Mouse (Mus musculus): ENCODE measurements around the gene Rsad2. TPM values are rescaled to one million over a fixed set of nuclear protein-coding genes. Genes with fewer than 3 reads are reported as not detected.

The Rsad2 gene
- polyA plus RNA-seq, 1 experiment from 2014 or later: 11.5 TPM

GRCm38 (mm10) chr12:26403372-26404125 is 52.7 kb downstream of the Rsad2 start:
- peaks cover 23% of the 10 kb centered on the region for H3K4me1 ChIP-seq (ENCODE audit: insufficient read depth, low read depth, low read length)
- no peaks in the 10 kb centered on the region for H3K27me3 ChIP-seq (replicated peaks; ENCODE audit: insufficient read depth, low read length)
- no peak overlapping the region for H3K9ac ChIP-seq (replicated peaks; ENCODE audit: low read depth)
- H3K36me3 ChIP-seq (ENCODE audit: insufficient read depth, low read length): 0 out of 2 replicates have a peak, but pooled peaks cover 5% of the 10 kb centered on the region
- no peaks in the 10 kb centered on the region for H3K9me3 ChIP-seq (ENCODE audit: low read length)
- H3K4me2 ChIP-seq (replicated peaks; ENCODE audit: low read depth, low read length): no peak overlapping the region
- TF ChIP-seq CTCF (IDR thresholded peaks at IDR 0.05) (no peak), EP300 (IDR thresholded peaks at IDR 0.05) (0 out of 2 replicates have a peak, but pooled peaks have one; percentile 15)
- peak overlapping the region; percentile 20; the same call in 1 of the 2 replicates for H3K27ac ChIP-seq (ENCODE audit: low read length)
- WGBS: 51% methylated on average over 16 of the region's 16 CpGs
- ATAC-seq: no peak
- no peak for DNase-seq (ENCODE audit: low spot score)
- H3K4me3 ChIP-seq (ENCODE audit: low read depth, low read length): no peak overlapping the region

- Histone ChIP-seq H3K9ac (replicated peaks; ENCODE audit: low read depth) (no peak overlapping the region), H3K4me2 (replicated peaks; ENCODE audit: low read depth, low read length) (no peak overlapping the region), H3K4me1 (ENCODE audit: insufficient read depth, low read depth, low read length) (peaks cover 23% of the 10 kb centered on the region), H3K27ac (ENCODE audit: low read length) (peak overlapping the region; percentile 9; the same call in 1 of the 2 replicates), H3K4me3 (ENCODE audit: low read depth, low read length) (no peak overlapping the region), H3K9me3 (ENCODE audit: low read length) (no peaks in the 10 kb centered on the region), H3K27me3 (replicated peaks; ENCODE audit: insufficient read depth, low read length) (no peaks in the 10 kb centered on the region), H3K36me3 (ENCODE audit: insufficient read depth, low read length) (no peaks in the 10 kb centered on the region)
- DNase-seq (ENCODE audit: low spot score): peak; percentile 68
- TF ChIP-seq CTCF (IDR thresholded peaks at IDR 0.05) (no peak), EP300 (IDR thresholded peaks at IDR 0.05) (peak; percentile 84)
- peak; percentile 40; the same call in 1 of the 2 replicates for ATAC-seq
- 35% methylated on average over 10 of the region's 10 CpGs for WGBS
These were observed 54.4 kb downstream of the Rsad2 start for GRCm38 (mm10) chr12:26401696-26402470.

DNA sequence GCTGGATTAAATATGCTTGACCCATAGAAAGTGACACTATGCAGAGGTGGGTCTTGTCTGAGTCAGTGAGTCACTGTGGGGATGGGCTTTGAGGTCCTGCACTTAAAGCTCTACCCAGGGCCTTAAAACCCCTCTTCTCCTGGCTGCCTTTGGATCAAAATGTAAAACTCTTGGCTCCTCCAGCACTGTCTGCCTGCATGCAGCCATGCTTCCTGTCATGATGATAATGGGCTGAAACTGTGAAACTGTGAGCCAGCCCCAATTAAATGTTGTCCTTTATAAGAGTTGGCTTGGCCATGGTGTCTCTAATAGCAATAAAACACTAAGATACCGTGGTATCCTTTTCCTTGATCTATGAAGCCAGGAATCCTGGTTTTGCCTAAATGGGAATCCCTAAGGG is 55.0 kb downstream of the Rsad2 start:
- peaks cover 23% of the 10 kb centered on the region for H3K4me1 ChIP-seq (ENCODE audit: insufficient read depth, low read depth, low read length)
- H3K27ac ChIP-seq (ENCODE audit: low read length): peak overlapping the region; percentile 9; the same call in 1 of the 2 replicates
- no peak for ATAC-seq
- 57% methylated on average over 1 of the region's 1 CpGs for WGBS
- no peak overlapping the region for H3K9ac ChIP-seq (replicated peaks; ENCODE audit: low read depth)
- H3K9me3 ChIP-seq (ENCODE audit: low read length): no peaks in the 10 kb centered on the region
- H3K36me3 ChIP-seq (ENCODE audit: insufficient read depth, low read length): no peaks in the 10 kb centered on the region
- H3K4me3 ChIP-seq (ENCODE audit: low read depth, low read length): no peak overlapping the region
- TF ChIP-seq EP300 (IDR thresholded peaks at IDR 0.05) (no peak), CTCF (IDR thresholded peaks at IDR 0.05) (no peak)
- no peak overlapping the region for H3K4me2 ChIP-seq (replicated peaks; ENCODE audit: low read depth, low read length)
- no peak for DNase-seq (ENCODE audit: low spot score)
- no peaks in the 10 kb centered on the region for H3K27me3 ChIP-seq (replicated peaks; ENCODE audit: insufficient read depth, low read length)

DNA sequence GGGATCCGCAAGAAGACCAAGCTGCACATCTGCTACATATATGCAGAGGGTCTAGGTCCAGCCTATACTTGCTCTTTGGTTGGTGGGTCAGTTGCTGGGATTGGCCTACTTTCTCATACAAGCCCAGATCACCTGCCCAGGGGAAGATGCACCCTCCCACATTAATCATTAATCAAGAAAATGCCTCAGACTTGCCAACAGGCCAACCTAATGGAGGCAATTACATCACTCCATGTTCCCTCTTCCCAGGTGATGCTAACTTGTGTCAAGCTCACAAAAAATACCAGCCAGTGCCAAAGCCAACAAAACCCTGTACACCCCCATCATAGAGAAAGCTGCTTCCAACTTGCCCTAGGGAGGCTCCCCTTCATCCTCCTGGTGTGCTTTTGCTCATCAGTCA is 55.5 kb downstream of the Rsad2 start:
- no peak for ATAC-seq
- 100% methylated on average over 1 of the region's 1 CpGs for WGBS
- Histone ChIP-seq H3K36me3 (ENCODE audit: insufficient read depth, low read length) (no peaks in the 10 kb centered on the region), H3K9me3 (ENCODE audit: low read length) (no peaks in the 10 kb centered on the region), H3K4me3 (ENCODE audit: low read depth, low read length) (no peak overlapping the region), H3K4me1 (ENCODE audit: insufficient read depth, low read depth, low read length) (peaks cover 18% of the 10 kb centered on the region), H3K27me3 (replicated peaks; ENCODE audit: insufficient read depth, low read length) (no peaks in the 10 kb centered on the region), H3K9ac (replicated peaks; ENCODE audit: low read depth) (no peak overlapping the region), H3K27ac (ENCODE audit: low read length) (peak overlapping the region; percentile 4; the same call in 1 of the 2 replicates), H3K4me2 (replicated peaks; ENCODE audit: low read depth, low read length) (no peak overlapping the region)
- DNase-seq (ENCODE audit: low spot score): no peak
- no peak for TF ChIP-seq CTCF (IDR thresholded peaks at IDR 0.05)
- no peak for TF ChIP-seq EP300 (IDR thresholded peaks at IDR 0.05)

GRCm38 (mm10) chr12:26399391-26399790 is 56.9 kb downstream of the Rsad2 start:
- no peak overlapping the region for H3K4me2 ChIP-seq (replicated peaks; ENCODE audit: low read depth, low read length)
- no peak overlapping the region for H3K27ac ChIP-seq (ENCODE audit: low read length)
- H3K36me3 ChIP-seq (ENCODE audit: insufficient read depth, low read length): no peaks in the 10 kb centered on the region
- DNase-seq (ENCODE audit: low spot score) (no peak), ATAC-seq (no peak)
- TF ChIP-seq EP300 (IDR thresholded peaks at IDR 0.05): no peak
- TF ChIP-seq CTCF (IDR thresholded peaks at IDR 0.05): no peak
- no peak overlapping the region for H3K4me3 ChIP-seq (ENCODE audit: low read depth, low read length)
- H3K9me3 ChIP-seq (ENCODE audit: low read length): no peaks in the 10 kb centered on the region
- 81% methylated on average over 6 of the region's 6 CpGs for WGBS
- no peaks in the 10 kb centered on the region for H3K27me3 ChIP-seq (replicated peaks; ENCODE audit: insufficient read depth, low read length)
- no peak overlapping the region for H3K9ac ChIP-seq (replicated peaks; ENCODE audit: low read depth)
- H3K4me1 ChIP-seq (ENCODE audit: insufficient read depth, low read depth, low read length): peaks cover 15% of the 10 kb centered on the region

DNA sequence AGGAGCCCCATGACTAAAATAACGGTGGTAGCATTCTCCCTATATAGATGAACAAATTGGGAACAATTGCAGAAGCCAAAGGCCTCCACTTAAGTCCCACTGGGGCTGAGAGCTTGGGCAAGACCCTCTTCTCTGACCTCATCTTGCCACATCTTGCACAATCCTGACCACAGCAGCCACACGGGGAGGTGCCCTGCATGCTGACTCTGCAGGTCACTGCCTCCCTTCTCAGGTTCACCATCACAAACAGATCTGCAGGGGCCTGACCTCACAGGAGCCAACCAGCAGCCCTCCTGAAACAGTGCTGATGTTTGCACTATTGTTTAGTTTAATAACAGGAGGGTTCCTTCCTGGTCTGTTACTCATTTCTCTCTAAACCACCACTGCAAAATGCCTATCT is 57.7 kb downstream of the Rsad2 start:
- H3K9me3 ChIP-seq (ENCODE audit: low read length): no peaks in the 10 kb centered on the region
- TF ChIP-seq EP300 (IDR thresholded peaks at IDR 0.05) (no peak), CTCF (IDR thresholded peaks at IDR 0.05) (no peak)
- no peak overlapping the region for H3K27ac ChIP-seq (ENCODE audit: low read length)
- H3K4me3 ChIP-seq (ENCODE audit: low read depth, low read length): no peak overlapping the region
- DNase-seq (ENCODE audit: low spot score): peak; percentile 74
- 32% methylated on average over 2 of the region's 2 CpGs for WGBS
- no peaks in the 10 kb centered on the region for H3K36me3 ChIP-seq (ENCODE audit: insufficient read depth, low read length)
- H3K4me2 ChIP-seq (replicated peaks; ENCODE audit: low read depth, low read length): no peak overlapping the region
- H3K27me3 ChIP-seq (replicated peaks; ENCODE audit: insufficient read depth, low read length): no peaks in the 10 kb centered on the region
- peaks cover 15% of the 10 kb centered on the region for H3K4me1 ChIP-seq (ENCODE audit: insufficient read depth, low read depth, low read length)
- no peak overlapping the region for H3K9ac ChIP-seq (replicated peaks; ENCODE audit: low read depth)
- peak; percentile 63 for ATAC-seq
